Mouse (Mus musculus): ENCODE results near the gene AC109138.7. TPM values are rescaled to one million over a fixed set of nuclear protein-coding genes. Genes with fewer than 3 reads are reported as not detected.
A peak's percentile ranks its signal among the peaks of the same experiment; 100 is the strongest.

The AC109138.7 gene
- total and polyA plus RNA-seq, 2 experiments = not detected

GRCm38 (mm10) chr19:4220957-4221743 lies 7.0 kb downstream of the AC109138.7 start:
- no peak for DNase-seq (ENCODE audit: extremely low read depth, low read depth, low spot score)
- H3K36me3 ChIP-seq (ENCODE audit: control insufficient read depth, insufficient read depth, low read length) = no peaks in the 10 kb centered on the region
- 61% methylated on average over 14 of the region's 14 CpGs for WGBS
- H3K9ac ChIP-seq (ENCODE audit: low read depth, low read length) = no peak overlapping the region
- no peaks in the 10 kb centered on the region for H3K27me3 ChIP-seq (ENCODE audit: control insufficient read depth, insufficient read depth, low read length)
- H3K79me2 ChIP-seq (ENCODE audit: control insufficient read depth, insufficient read depth, low read length) = no peaks in the 10 kb centered on the region
- no peak overlapping the region; the same call in 1 of the 2 replicates for H3K27ac ChIP-seq (replicated peaks; ENCODE audit: insufficient read depth, low read depth, low read length)
- H3K4me3 ChIP-seq (ENCODE audit: insufficient read depth, low read depth, low read length) = no peak overlapping the region
- no peaks in the 10 kb centered on the region for H3K4me1 ChIP-seq (ENCODE audit: control insufficient read depth, insufficient read depth, low read length)
- TF ChIP-seq POLR2A (IDR thresholded peaks at IDR 0.05; ENCODE audit: extremely low read depth, insufficient read depth, low read length) (no peak), CTCF (IDR thresholded peaks at IDR 0.05; ENCODE audit: low read depth, low read length) (no peak)

- no peak for DNase-seq (ENCODE audit: extremely low read depth, low read depth, low spot score)
- TF ChIP-seq CTCF (IDR thresholded peaks at IDR 0.05; ENCODE audit: low read depth, low read length) = no peak
- no peak for TF ChIP-seq POLR2A (IDR thresholded peaks at IDR 0.05; ENCODE audit: extremely low read depth, insufficient read depth, low read length)
- no peak overlapping the region for H3K9ac ChIP-seq (ENCODE audit: low read depth, low read length)
Observed at GRCm38 (mm10) chr19:4222165-4222564, 8.0 kb downstream of the AC109138.7 start.

GRCm38 (mm10) chr19:4226779-4227178 lies 12.6 kb downstream of the AC109138.7 start:
- Histone ChIP-seq H3K27me3 (ENCODE audit: control insufficient read depth, insufficient read depth, low read length) (no peaks in the 10 kb centered on the region), H3K9ac (ENCODE audit: low read depth, low read length) (no peak overlapping the region), H3K4me3 (ENCODE audit: insufficient read depth, low read depth, low read length) (no peak overlapping the region), H3K4me1 (ENCODE audit: control insufficient read depth, insufficient read depth, low read length) (no peaks in the 10 kb centered on the region; the same call in 1 of the 2 replicates), H3K27ac (replicated peaks; ENCODE audit: insufficient read depth, low read depth, low read length) (no peak overlapping the region), H3K79me2 (ENCODE audit: control insufficient read depth, insufficient read depth, low read length) (no peaks in the 10 kb centered on the region), H3K36me3 (ENCODE audit: control insufficient read depth, insufficient read depth, low read length) (no peaks in the 10 kb centered on the region)
- no peak for DNase-seq (ENCODE audit: extremely low read depth, low read depth, low spot score)
- no peak for TF ChIP-seq POLR2A (IDR thresholded peaks at IDR 0.05; ENCODE audit: extremely low read depth, insufficient read depth, low read length)
- TF ChIP-seq CTCF (IDR thresholded peaks at IDR 0.05; ENCODE audit: low read depth, low read length) = no peak
- 89% methylated on average over 7 of the region's 7 CpGs for WGBS

More at GRCm38 (mm10) chr19:4222165-4222564, 8.0 kb downstream of the AC109138.7 start:
- no peaks in the 10 kb centered on the region for H3K4me1 ChIP-seq (ENCODE audit: control insufficient read depth, insufficient read depth, low read length)
- WGBS = 75% methylated on average over 11 of the region's 11 CpGs
- no peak overlapping the region for H3K27ac ChIP-seq (replicated peaks; ENCODE audit: insufficient read depth, low read depth, low read length)
- H3K27me3 ChIP-seq (ENCODE audit: control insufficient read depth, insufficient read depth, low read length) = no peaks in the 10 kb centered on the region
- H3K79me2 ChIP-seq (ENCODE audit: control insufficient read depth, insufficient read depth, low read length) = no peaks in the 10 kb centered on the region
- H3K4me3 ChIP-seq (ENCODE audit: insufficient read depth, low read depth, low read length) = no peak overlapping the region
- no peaks in the 10 kb centered on the region for H3K36me3 ChIP-seq (ENCODE audit: control insufficient read depth, insufficient read depth, low read length)

GRCm38 (mm10) chr19:4227446-4227845 lies 13.3 kb downstream of the AC109138.7 start:
- Histone ChIP-seq H3K4me3 (ENCODE audit: insufficient read depth, low read depth, low read length) (no peak overlapping the region), H3K36me3 (ENCODE audit: control insufficient read depth, insufficient read depth, low read length) (no peaks in the 10 kb centered on the region), H3K9ac (ENCODE audit: low read depth, low read length) (no peak overlapping the region), H3K27ac (replicated peaks; ENCODE audit: insufficient read depth, low read depth, low read length) (no peak overlapping the region), H3K79me2 (ENCODE audit: control insufficient read depth, insufficient read depth, low read length) (no peaks in the 10 kb centered on the region), H3K27me3 (ENCODE audit: control insufficient read depth, insufficient read depth, low read length) (no peaks in the 10 kb centered on the region), H3K4me1 (ENCODE audit: control insufficient read depth, insufficient read depth, low read length) (no peaks in the 10 kb centered on the region; the same call in 1 of the 2 replicates)
- TF ChIP-seq POLR2A (IDR thresholded peaks at IDR 0.05; ENCODE audit: extremely low read depth, insufficient read depth, low read length) (no peak), CTCF (IDR thresholded peaks at IDR 0.05; ENCODE audit: low read depth, low read length) (no peak)
- WGBS = 88% methylated on average over 5 of the region's 5 CpGs
- DNase-seq (ENCODE audit: extremely low read depth, low read depth, low spot score) = no peak

GRCm38 (mm10) chr19:4227894-4228678 lies 13.9 kb downstream of the AC109138.7 start:
- H3K79me2 ChIP-seq (ENCODE audit: control insufficient read depth, insufficient read depth, low read length) = no peaks in the 10 kb centered on the region
- DNase-seq (ENCODE audit: extremely low read depth, low read depth, low spot score) = peak; percentile 67
- H3K27me3 ChIP-seq (ENCODE audit: control insufficient read depth, insufficient read depth, low read length) = no peaks in the 10 kb centered on the region
- H3K36me3 ChIP-seq (ENCODE audit: control insufficient read depth, insufficient read depth, low read length) = no peaks in the 10 kb centered on the region
- no peaks in the 10 kb centered on the region; the same call in 1 of the 2 replicates for H3K4me1 ChIP-seq (ENCODE audit: control insufficient read depth, insufficient read depth, low read length)
- whole genome bisulfite sequencing = 31% methylated on average over 8 of the region's 8 CpGs
- no peak overlapping the region for H3K9ac ChIP-seq (ENCODE audit: low read depth, low read length)
- no peak overlapping the region for H3K27ac ChIP-seq (replicated peaks; ENCODE audit: insufficient read depth, low read depth, low read length)
- H3K4me3 ChIP-seq (ENCODE audit: insufficient read depth, low read depth, low read length) = no peak overlapping the region
- TF ChIP-seq POLR2A (IDR thresholded peaks at IDR 0.05; ENCODE audit: extremely low read depth, insufficient read depth, low read length) = no peak
- peak; percentile 74 for TF ChIP-seq CTCF (IDR thresholded peaks at IDR 0.05; ENCODE audit: low read depth, low read length)
